ENCODE assay signal across 8 mouse cellular contexts in genomic region chr16:55974256-55974902, GRCm38 (mm10). TPM values are rescaled to one million over a fixed set of nuclear protein-coding genes. Genes with fewer than 3 reads are reported as not detected.
DNase-seq lines count a peak whose midpoint lies in the region; ATAC-seq and TF ChIP-seq lines count a peak whose summit lies in the region.

No protein-coding gene starts in this region.

- under 1% methylated on average over 55 of the region's 55 CpGs for WGBS in forebrain, embryonic 13.5 days
- under 1% methylated on average over 50 of the region's 55 CpGs for WGBS in liver, postnatal 0 days (ENCODE audit: insufficient replicate concordance)
- under 1% methylated on average over 49 of the region's 55 CpGs for WGBS in neural tube, embryonic 13.5 days

- peak; percentile 86 for ATAC-seq in forebrain, embryonic 13.5 days
- ATAC-seq in liver, postnatal 0 days = peak; percentile 85
- ATAC-seq in neural tube, embryonic 13.5 days (ENCODE audit: low read depth) = peak; percentile 70

- peak overlapping the region; percentile 92 for H3K9ac ChIP-seq in forebrain, embryonic 13.5 days
- peak overlapping the region; percentile 99 for H3K9ac ChIP-seq in liver, postnatal 0 days (replicated peaks)
- peak overlapping the region; percentile 95 for H3K9ac ChIP-seq in neural tube, embryonic 13.5 days

- no peak for TF ChIP-seq EP300 in liver, postnatal 0 days (IDR thresholded peaks at IDR 0.05; ENCODE audit: low read depth)

- H3K4me2 ChIP-seq in forebrain, embryonic 13.5 days = peak overlapping the region; percentile 83
- H3K4me2 ChIP-seq in liver, postnatal 0 days (ENCODE audit: low read depth, low read length) = peak overlapping the region; percentile 91
- H3K4me2 ChIP-seq in neural tube, embryonic 13.5 days = peak overlapping the region; percentile 87

- H3K36me3 ChIP-seq in E14TG2a.4 (ENCODE audit: insufficient read depth, low read length) = peaks cover 67% of the 10 kb centered on the region
- H3K36me3 ChIP-seq in forebrain, embryonic 13.5 days (ENCODE audit: poor library complexity, severe bottlenecking) = peaks cover 42% of the 10 kb centered on the region
- H3K36me3 ChIP-seq in liver, postnatal 0 days (replicated peaks; ENCODE audit: insufficient read depth, low read length) = peaks cover 36% of the 10 kb centered on the region
- peaks cover 37% of the 10 kb centered on the region for H3K36me3 ChIP-seq in neural tube, embryonic 13.5 days

- intact Hi-C loops in heart, postnatal 10 days (cut with DNase I) = loop anchor here (2.0 kb wide), 1 partner anchor 54 kb away; the partner anchor contains the start of gene Pcnp

- no peaks in the 10 kb centered on the region for H3K9me3 ChIP-seq in E14TG2a.4 (ENCODE audit: low read length)
- H3K9me3 ChIP-seq in forebrain, embryonic 13.5 days (replicated peaks) = no peaks in the 10 kb centered on the region
- H3K9me3 ChIP-seq in liver, postnatal 0 days (ENCODE audit: low read length) = no peaks in the 10 kb centered on the region
- no peaks in the 10 kb centered on the region for H3K9me3 ChIP-seq in neural tube, embryonic 13.5 days

- peaks cover 58% of the 10 kb centered on the region for H3K4me1 ChIP-seq in E14TG2a.4 (replicated peaks; ENCODE audit: low read depth, low read length)
- H3K4me1 ChIP-seq in forebrain, embryonic 13.5 days = peaks cover 32% of the 10 kb centered on the region
- peaks cover 19% of the 10 kb centered on the region for H3K4me1 ChIP-seq in liver, postnatal 0 days (ENCODE audit: insufficient read depth)
- peaks cover 43% of the 10 kb centered on the region for H3K4me1 ChIP-seq in neural tube, embryonic 13.5 days (replicated peaks)

- DNase-seq in c-Kit-positive CD71-positive TER-119-positive erythroid progenitor cells, embryonic 14.5 days (ENCODE audit: low spot score) = peak; percentile 72
- DNase-seq in heart, postnatal 10 days = peak; percentile 93 to 94
- DNase-seq in layer of hippocampus, adult 11-12 months (ENCODE audit: low spot score) = peak; percentile 88
- DNase-seq in liver, postnatal 0 days = peak; percentile 93
- DNase-seq in testis, postnatal 10 days (ENCODE audit: low spot score) = peak; percentile 94

- TF ChIP-seq CTCF in E14TG2a.4 (conservative IDR thresholded peaks at IDR 0.05; ENCODE audit: low read length) = no peak
- no peak for TF ChIP-seq CTCF in liver, postnatal 0 days (IDR thresholded peaks at IDR 0.05; ENCODE audit: low read depth)

- no peaks in the 10 kb centered on the region for H3K27me3 ChIP-seq in E14TG2a.4 (ENCODE audit: insufficient read depth, low read length)
- H3K27me3 ChIP-seq in forebrain, embryonic 13.5 days = no peaks in the 10 kb centered on the region
- no peaks in the 10 kb centered on the region for H3K27me3 ChIP-seq in liver, postnatal 0 days (ENCODE audit: insufficient read depth, low read length)
- H3K27me3 ChIP-seq in neural tube, embryonic 13.5 days = no peaks in the 10 kb centered on the region

- peak overlapping the region; percentile 87 for H3K27ac ChIP-seq in forebrain, embryonic 13.5 days
- H3K27ac ChIP-seq in liver, postnatal 0 days (ENCODE audit: low read depth) = peak overlapping the region; percentile 98
- H3K27ac ChIP-seq in neural tube, embryonic 13.5 days (replicated peaks) = peak overlapping the region; percentile 90

- peak overlapping the region; percentile 100 for H3K4me3 ChIP-seq in E14TG2a.4 (replicated peaks; ENCODE audit: low read length)
- peak overlapping the region; percentile 99 for H3K4me3 ChIP-seq in forebrain, embryonic 13.5 days
- peak overlapping the region; percentile 100 for H3K4me3 ChIP-seq in liver, postnatal 0 days (ENCODE audit: low read depth, low read length)
- H3K4me3 ChIP-seq in neural tube, embryonic 13.5 days = peak overlapping the region; percentile 99

RNA-seq across cellular contexts. Expression of gene Zbtb11, which starts 0.7 kb away (rescaled TPM):
- polyA plus RNA-seq in forebrain, embryonic 13.5 days (2015; fragmentation: Nextera tagmentation; extraction: Ambion mirVana) = 18.9 and 19.2 TPM in 2 replicates
- 1 to 10 TPM; 9.0 to 9.6 TPM for total RNA-seq in heart, postnatal 10 days (2021)
- 5.3 and 6.0 TPM in 2 replicates for polyA plus RNA-seq in liver, postnatal 0 days (2015; fragmentation: Nextera tagmentation; extraction: Ambion mirVana)
- 19.3 and 23.2 TPM in 2 replicates for polyA plus RNA-seq in neural tube, embryonic 13.5 days (2015; fragmentation: Nextera tagmentation; extraction: Ambion mirVana)

RNA-seq across cellular contexts. Expression of gene Rpl24, which starts 8.3 kb away (rescaled TPM):
- 656 and 765 TPM in 2 replicates for polyA plus RNA-seq in forebrain, embryonic 13.5 days (2015; fragmentation: Nextera tagmentation; extraction: Ambion mirVana)
- 100 to 1,000 TPM; 671 to 687 TPM for total RNA-seq in heart, postnatal 10 days (2021)
- 446 and 482 TPM in 2 replicates for polyA plus RNA-seq in liver, postnatal 0 days (2015; fragmentation: Nextera tagmentation; extraction: Ambion mirVana)
- polyA plus RNA-seq in neural tube, embryonic 13.5 days (2015; fragmentation: Nextera tagmentation; extraction: Ambion mirVana) = 545 and 610 TPM in 2 replicates

RNA-seq across cellular contexts. Expression of gene Cep97, which starts 39.7 kb away (rescaled TPM):
- polyA plus RNA-seq in forebrain, embryonic 13.5 days (2015; fragmentation: Nextera tagmentation; extraction: Ambion mirVana) = 19.3 and 21.5 TPM in 2 replicates
- total RNA-seq in heart, postnatal 10 days (2021) = 1 to 10 TPM; 4.9 to 6.6 TPM
- polyA plus RNA-seq in liver, postnatal 0 days (2015; fragmentation: Nextera tagmentation; extraction: Ambion mirVana) = 2.4 and 2.7 TPM in 2 replicates
- polyA plus RNA-seq in neural tube, embryonic 13.5 days (2015; fragmentation: Nextera tagmentation; extraction: Ambion mirVana) = 13.1 and 16.6 TPM in 2 replicates

RNA-seq across cellular contexts. Expression of gene Pcnp, which starts 55.2 kb away (rescaled TPM):
- polyA plus RNA-seq in forebrain, embryonic 13.5 days (2015; fragmentation: Nextera tagmentation; extraction: Ambion mirVana) = 289 and 296 TPM in 2 replicates
- total RNA-seq in heart, postnatal 10 days (2021) = 10 to 100 TPM; 63.5 to 65.0 TPM
- 61.8 and 64.2 TPM in 2 replicates for polyA plus RNA-seq in liver, postnatal 0 days (2015; fragmentation: Nextera tagmentation; extraction: Ambion mirVana)
- polyA plus RNA-seq in neural tube, embryonic 13.5 days (2015; fragmentation: Nextera tagmentation; extraction: Ambion mirVana) = 240 and 254 TPM in 2 replicates

Comparison
In these comparisons a context has a peak if more than half of its experiments do, and no peak if none do; other contexts are left out.
1. Peak in every context shown above with its lines: DNase-seq, ATAC-seq, H3K4me3 ChIP-seq and H3K27ac ChIP-seq.